Mouse (Mus musculus) right cerebral cortex, postnatal 25 days (tissue): ENCODE data around the gene Tmem178b.

ENCODE experiments used
- DNase-seq: peaks from one replicate; pipeline ENCODE4 v3.0.0; 2022

Tmem178b gene

DNA sequence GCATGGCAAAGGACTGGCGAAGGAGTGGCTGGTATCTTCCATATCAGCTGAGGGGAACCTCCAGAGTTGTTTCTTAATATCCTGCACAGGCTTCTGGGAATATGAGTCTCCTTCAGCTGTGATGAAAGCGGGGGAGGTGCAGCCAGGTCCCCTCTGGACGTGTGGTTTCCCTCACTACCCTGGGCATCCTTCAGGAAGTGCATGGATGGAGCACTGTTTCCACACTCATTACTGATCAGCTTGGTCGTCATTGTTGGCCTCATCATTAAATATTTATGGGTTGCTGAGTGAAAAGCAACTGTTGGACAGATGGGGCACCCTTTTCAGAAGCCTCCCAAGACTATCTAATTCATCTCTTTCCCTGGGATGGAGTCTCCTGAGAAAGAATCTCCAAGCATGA is 146.3 kb downstream of the Tmem178b start:
- DNase-seq, result no peak

DNA sequence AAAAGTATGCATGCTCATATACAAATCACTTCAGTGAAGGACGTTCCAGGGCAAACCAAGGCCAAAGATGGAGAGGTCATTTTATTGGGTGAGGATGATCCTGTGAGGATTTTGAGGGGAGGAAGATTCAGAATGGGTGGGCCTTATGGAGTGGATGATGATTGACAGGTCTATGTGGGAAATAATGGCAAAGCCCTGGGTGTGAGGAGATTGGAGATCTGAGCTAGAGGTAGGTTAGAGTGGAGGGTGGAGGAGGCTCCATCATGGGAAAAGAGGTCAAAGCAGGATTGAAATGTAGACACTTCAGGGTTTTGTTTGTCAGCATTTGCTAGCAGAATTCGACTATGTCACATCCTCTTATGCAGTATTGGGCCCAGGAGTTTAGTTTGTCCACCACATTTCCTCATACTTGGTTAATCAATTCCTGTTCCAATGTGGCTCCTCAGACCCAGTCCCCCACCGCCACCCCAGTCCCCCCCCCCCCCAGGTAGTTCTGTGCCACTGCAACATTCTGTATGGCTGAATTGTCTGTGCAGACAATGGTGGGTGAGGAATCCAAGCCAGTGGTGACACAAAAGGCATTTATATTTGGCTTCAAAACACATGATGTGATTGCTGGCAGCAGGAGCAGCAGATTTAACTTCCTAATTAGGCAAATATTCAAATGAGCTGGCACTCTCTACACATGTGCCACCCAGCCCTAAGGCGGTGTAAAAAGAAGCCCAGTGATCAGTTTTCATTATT is 150.7 kb downstream of the Tmem178b start:
- no peak for DNase-seq

DNA sequence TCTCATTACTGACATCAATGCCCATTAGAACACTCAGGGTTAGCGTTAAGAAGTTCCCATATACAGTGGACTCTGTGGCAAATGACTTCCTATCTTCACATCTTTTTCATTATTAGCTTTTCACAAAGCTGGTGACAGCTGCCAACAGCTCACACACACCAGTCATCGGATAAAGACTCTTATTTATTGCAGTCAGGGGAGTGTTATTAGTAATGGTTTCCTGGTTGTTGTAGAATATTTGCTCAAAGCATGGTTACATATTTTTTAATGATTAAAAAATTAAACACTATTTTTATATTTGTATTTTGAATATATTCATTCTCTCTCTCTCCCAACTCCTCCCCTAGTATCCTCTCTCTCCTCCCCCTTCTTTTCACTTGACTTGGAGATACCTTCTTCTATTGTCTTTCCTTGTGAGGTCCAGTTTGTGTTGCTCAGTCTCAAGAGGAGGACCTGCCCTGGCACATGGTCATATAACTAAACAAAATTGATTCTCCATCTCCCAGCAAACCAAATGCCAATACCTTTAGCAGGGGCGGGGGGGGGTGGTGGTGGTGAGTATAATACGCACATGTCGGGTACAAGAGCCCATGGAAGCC is 151.4 kb downstream of the Tmem178b start:
- DNase-seq, result no peak

DNA sequence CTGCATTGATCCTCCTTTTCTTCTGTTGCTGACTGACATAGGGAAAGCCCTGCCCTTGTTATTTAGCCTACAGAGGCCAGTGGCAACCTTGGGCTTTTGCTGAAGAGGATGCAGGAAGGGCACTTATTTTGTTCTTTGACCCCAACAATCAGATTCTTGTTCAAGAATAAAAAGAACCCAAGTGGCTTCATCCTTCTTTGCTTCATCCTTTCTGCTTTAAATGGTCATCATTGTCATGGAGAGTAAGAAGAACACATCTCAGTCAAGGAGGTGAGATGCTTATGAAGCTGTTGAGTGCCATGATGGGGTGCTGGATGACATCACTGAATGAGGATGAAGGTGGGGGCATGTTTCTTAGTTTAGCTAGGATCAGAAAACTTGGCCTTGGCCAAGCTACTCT is 159.8 kb downstream of the Tmem178b start:
- no peak for DNase-seq

DNA sequence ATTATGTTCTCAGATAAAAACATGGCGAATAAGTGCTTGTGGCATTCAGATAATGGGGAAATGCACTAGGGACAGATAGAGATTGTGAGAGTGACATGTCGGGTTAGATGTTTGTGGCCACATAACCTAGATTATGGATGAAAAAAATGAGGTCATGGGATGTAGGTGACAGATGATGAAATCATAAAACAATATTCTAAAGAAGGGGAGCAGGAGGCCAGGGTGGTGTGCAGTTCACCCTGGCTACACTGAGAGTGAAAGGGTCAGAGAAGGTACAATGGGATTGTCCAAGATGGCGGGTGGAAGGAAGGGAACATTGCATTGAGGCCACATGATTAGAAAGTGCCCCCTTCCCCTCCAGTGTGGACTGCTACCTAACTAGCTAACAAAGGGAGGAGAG is 160.9 kb downstream of the Tmem178b start:
- DNase-seq, result no peak

DNA sequence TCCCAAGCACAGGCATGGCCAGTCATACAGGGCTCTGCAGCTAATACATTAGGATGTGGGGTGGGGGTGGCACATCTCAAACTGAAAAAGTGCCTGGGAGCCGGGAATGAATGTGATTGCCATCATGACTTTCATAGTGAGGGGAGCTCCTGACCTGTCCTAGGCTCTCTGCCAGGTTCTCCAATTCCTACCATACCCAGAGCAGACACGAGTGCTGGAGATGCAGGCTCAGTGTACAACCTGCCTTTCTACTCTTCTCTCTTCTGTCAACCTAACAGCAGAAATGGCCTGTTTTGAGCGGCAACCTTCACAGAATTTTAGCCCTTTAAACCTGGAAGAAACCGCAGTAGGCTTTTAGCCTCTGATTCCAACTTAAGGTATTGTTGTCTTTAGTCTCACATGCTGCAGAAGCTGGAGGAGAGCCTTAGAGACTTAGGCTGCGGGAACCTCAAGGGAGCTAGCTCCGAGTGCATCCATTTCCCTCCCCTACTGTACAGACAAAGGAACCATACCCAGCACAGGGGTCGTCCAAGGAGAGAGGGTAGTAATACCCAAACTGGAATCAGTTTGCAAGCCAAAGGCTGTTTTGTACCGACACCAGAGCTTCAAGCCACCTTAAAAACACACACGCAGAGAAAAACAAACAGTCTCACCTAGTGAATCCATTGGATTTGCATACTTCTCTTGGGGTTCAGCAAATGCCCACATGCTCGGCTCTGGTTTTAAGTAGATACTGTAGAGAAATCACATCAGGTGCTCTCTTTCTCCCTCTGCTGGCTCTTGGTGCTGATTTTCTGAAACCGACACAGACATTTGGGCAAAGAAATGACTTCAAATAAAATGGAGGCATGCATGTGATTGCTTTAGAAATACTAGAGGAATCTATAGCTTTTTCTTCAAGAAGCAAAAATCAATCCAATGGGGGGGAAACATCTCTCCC is 176.2 kb downstream of the Tmem178b start:
- peak; percentile 37 for DNase-seq

DNA sequence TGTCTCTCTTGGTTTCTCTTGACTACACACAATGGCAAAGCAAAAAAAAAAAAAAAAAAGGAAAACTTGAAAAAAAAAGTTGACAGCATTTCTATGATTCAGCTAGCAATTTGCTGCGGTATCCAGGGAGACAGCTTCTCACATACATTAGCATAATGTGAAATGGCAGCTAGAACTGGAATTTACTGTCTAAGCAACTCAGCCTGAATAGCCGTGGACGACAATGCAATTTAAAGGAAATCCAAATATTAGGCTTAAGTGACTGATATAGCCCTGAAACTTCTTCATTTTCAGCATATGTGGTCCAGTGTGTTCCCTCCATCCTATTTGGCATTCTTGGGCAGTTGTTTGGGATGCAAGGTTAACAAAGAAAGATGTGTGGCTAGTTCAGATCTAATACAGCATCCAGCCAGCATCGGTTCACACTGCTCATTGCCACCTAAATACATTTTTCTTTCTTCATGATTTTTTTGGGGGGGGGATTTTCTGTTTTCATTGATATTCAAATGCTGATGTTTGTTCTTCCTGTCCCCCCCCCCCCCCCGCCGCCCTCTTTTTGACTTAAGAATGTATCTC is 176.9 kb downstream of the Tmem178b start:
- DNase-seq, result no peak

DNA sequence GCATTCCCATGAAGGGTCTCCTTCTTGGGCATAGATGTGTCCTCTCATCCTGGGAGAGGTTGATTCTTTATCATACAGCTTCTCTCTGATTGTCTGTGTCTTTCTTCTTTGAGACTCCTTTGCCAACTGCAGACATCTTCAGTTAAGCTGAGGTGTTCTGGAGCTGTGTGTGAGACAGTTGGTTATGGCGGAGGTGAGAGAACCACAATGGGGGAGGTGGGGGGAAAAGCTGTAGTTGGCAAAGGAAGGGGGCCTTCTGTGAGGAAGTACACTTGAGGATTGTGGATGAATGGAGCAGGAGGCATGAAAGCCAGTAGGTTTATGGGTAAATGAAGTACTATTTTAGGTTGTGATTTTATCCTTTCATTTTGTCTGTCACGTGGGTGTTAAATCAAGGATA is 178.6 kb downstream of the Tmem178b start:
- no peak for DNase-seq

DNA sequence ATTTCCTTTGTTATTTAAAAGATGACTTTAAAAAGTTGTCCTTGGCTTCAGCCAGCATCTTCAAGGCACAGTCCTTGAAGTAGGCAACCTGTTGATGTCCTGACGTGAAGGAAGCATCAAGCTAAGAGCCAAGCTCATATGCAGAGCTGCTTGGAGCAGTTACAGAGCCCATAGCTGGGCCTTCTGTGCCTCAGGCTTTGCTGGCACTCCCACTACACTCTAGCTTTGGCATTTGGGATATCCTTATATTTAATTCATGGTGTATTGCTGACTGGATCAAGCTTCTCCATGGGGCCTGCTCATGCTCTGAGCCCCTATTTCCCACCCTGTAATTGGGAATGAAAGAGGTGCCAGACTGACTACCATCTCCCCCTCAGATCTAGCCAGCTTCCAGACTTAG is 179.5 kb downstream of the Tmem178b start:
- DNase-seq, result no peak

DNA sequence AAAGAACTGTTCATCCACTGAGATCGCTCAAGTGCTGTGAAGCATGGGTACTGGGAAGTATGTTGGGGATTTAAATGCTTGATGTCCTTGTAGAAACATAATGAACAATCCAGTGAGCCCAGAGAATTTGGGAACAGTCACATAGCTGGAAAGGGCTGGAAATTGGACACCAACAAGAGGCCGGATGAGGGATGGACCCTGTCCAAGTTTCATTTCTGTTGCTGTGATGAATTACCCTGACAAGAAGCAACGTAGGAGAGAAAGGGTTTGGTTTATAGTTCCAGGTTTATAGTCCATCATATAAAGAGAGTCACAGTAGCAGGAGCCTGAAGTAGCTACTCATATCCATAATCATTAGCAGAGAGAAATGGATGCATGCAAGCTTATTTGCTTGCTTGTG is 186.4 kb downstream of the Tmem178b start:
- DNase-seq, result no peak

DNA sequence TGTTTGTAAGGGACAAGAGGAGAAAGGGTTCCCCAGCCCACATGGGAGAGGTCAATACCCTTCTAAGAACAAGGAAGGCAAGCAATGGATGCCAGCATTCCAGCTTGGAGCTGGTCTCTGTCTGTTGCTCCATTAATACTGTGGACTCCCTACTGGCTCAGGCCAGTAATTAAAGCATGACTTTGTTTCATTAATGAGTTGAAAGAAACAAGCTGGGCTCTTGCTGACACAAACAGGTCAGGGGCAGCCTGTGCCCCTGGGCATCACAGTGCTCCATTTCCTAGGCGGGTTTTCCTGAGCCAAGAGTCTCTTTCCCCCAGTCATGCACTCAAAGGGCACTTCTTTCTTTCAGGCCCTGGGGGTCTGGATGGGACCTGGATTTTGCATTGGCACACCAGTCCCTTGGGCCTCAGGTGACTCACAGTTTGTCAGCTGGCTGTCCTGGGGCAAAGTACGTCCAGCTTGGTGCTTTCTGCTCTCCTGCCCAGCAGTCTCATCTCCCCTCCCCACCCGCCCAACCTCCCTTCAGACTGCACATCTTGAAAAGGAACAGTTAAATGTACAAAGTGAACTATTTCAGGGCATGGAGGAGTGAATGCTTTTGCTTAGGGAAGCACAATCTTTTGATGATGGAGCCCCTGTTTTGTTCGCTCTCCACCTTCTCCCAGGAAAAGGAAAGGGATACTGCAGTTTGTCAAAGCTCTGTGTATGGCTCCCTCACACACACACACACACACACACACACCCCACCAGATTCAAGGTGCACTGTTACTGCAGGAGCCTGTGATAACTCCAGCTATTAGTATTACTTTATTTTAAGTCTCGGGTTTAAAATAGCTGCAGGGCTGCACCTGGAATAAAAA is 188.5 kb downstream of the Tmem178b start:
- DNase-seq, result no peak

DNA sequence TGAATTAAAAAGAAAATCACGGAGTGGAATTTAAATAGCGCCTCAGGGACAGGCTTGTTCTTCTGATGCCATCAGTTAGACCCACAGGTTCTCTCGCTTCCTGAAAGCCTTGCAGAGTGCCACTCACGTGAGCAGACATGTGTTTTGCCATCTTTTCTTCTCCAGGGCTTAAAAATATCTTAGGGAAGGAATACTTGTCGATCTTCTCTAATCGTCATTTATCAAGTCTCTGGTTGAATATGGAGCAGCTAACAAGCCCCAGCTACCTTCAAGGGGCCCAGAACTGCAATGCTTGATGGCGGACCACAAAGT is 189.1 kb downstream of the Tmem178b start:
- DNase-seq, result no peak

DNA sequence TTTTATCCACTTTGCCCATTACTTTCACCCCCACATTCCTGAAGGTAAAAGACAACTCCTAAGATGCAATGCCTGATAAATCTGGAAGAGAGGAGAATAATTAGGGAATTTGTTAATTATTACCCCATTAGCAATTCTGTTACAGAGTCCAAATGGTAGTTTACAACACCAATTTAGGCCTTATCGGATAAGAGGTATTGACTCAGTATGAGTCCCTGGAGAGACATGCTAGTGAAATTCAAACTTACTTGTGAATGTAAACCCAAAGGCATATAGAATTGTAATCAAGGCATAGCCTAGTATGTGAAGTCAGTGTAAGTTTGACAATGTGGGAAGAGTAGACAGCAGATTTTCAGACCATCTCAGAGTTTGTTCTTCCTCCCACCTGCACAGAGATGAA is 190.4 kb downstream of the Tmem178b start:
- DNase-seq, result no peak

DNA sequence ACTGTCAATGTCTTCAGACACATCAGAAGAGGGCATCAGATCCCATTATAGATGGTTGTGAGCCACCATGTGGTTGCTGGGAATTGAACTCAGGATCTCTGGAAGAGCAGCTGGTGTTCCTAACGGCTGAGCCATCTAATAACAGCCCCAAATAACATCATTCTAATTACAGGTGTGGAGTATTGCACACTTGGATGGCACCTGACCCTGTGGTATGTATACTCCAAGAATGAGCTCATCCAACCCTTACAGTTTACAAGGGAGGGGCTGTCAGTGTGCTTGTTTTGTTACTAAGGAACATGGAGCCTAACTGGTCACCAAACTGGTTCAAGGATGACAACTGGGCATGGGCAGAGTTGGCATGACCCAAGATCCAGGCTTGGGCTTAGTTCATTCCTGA is 190.8 kb downstream of the Tmem178b start:
- DNase-seq, result no peak

DNA sequence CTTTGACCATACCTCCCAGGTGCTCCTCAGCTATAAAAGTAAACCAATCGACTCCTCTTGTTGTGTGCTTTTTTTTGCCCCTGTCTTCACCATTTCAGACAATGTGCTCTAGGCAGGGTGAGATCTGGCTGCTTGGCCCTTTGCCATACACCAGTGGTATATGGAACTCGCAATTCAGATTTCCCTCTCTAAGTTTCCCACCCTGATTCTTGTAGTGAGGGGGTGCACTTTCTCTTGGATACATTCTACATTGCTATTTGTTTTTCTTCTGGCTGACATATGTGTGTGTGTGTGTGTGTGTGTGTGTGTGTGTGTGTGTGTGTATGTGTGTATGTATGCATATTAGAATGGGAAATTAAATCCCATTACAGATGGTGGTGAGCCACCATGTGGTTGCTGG is 191.3 kb downstream of the Tmem178b start:
- DNase-seq, result no peak

DNA sequence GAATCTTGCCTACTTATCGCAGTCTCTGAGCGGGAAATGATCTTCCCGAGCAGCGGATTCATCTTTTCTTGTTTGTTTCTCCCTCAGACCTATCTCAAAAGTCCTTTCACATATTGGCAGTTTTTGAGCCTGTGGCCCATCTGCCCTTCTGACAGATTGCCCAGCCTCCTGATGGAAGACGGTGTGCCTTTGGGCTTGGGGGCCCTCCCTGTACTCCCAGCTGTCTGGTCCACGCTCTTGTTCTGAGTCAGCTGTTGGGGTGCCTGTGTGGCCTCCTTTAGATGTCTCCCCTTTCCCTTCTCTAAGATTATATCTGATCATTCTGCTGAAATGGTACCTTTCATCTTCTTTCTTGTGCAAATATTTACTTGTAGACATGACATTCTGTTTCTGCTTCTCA is 195.4 kb downstream of the Tmem178b start:
- no peak for DNase-seq

DNA sequence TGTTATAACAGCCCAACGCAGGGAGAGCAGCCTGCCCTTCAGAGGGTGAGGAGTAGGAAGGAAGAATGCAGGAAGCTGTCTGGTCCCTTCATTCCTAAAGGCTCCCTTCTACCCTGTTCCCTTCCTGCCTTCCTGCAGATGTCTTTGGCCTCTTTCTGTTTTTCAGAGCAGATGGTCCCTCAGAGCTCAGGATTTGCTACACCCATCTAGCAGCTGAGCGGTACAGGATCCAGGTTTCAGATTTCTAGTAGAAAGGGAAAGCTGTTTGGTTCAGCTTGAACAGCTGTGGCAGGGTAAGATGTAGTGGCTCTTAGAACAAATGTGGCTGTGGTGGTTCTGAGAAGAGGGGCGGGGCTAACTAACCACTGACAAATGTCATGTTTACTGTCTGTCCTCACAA is 197.9 kb downstream of the Tmem178b start:
- DNase-seq, result peak; percentile 47

DNA sequence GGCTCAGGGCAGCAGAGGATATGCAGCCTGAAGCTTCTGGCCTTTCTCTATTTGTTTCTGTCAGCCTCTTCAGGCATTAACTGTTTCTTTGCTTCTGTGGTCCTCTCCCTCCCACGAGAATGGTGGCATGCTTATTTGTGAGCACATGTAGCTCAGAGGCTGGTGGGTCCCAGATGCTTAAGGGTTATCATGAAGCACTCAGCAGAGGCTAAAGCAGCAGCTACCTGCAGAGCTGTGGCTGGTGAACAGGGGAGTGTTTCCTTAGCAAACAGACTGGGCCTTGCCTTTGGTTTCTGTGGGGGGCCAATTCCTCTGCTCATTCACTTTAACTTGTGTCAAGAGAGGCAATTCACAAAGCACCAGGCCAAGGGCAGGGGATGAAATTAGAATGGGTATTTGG is 203.0 kb downstream of the Tmem178b start:
- DNase-seq, result no peak

DNA sequence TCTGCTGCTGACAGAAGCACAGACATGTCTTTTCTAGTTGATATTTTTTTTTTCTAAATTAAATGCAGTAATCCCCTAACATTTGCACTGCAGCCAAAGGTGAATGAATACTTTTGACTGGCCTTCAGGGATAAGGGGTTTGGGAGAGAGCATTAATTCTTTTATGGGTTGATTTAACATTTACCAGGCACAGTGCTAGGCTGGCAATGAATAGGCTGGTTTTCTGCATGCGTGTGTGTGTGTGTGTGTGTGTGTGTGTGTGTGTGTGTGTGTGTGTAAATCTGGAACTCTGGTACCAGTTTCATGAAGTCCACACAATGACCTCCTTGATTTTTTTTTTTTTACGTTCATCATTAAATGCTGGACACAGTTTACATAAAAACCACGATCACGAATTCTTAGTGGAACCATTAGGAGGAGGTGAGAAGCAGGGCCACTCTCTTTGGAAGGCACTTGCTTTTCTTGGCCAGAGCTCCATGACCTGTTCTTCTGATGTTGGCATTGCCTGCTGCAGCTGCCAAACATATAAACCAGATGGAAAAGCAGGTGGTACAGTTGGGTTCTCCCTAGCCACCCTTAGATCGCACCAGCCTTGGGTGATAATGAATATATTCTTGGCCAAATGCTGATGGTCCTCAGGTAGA is 203.7 kb downstream of the Tmem178b start:
- no peak for DNase-seq

DNA sequence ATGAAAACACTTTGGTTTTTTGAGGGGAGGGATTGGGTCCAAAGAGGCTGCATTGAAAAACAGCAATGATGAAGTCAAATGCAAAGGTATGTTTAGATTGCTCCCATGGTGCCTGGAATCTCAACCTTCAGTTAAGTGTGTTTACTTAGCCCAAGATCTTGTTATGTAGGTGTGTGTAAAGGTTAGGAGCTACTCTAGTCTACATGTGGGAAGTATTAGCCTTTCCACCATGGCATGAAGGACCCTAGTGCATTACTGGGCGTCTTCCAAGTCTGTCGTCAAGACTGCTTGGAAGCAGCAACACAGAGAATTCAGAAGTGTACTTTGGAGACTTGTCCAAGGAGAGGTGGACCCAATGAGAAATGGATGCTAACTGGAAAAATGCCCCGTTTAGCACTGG is 205.3 kb downstream of the Tmem178b start:
- DNase-seq, result no peak

DNA sequence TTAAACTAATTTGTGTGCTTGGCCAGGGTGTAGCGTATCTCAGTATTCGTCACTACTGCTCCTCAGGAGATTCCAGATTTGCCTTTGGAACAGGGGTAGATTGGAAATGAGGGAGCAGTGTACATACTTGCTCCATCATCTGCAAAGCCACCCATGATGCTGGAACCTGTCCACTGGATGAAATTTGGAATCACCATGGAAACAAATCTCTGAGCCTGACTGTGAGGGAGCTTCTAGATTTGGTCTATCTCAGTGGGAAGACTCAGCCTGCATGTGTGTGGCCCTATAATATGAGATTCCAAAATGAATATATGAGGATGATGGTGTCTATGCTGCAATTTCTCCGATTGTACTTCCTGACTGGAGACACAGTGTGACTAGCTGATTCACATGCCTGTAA is 210.7 kb downstream of the Tmem178b start:
- no peak for DNase-seq

DNA sequence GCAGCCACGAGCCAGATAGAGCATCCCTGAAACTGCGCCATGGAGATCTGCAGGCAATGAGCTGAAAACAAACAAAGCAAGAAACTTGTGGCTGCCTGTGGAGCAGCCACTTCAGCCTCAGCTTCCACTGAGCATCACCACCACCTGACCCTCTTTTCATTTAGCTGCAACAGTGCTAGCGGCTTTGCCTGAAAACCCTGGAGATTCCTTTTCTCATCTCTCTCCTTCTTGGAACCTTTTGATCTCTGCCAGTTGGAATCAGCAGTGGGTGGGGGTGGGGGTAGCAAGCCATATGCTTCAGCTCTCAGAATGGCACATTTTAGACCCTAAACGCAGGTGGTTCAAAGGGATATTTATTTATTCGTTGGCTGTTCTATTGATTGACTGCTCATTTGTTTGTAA is 218.2 kb downstream of the Tmem178b start:
- DNase-seq, result no peak
